Mouse (Mus musculus) limb, embryonic 11.5 days (tissue): ENCODE data around the gene Hils1. TPM values are rescaled to one million over a fixed set of nuclear protein-coding genes. Genes with fewer than 3 reads are reported as not detected.
A peak's percentile ranks its signal among the peaks of the same experiment; 100 is the strongest.

Experiments used
- ATAC-seq: fragments of 200-750 bp; cut with Nextera tagmentation; 2 replicates; pipeline ENCODE4 v1.8.0; 2017; ENCODE audit warnings: low read depth; ENCODE audit not compliant: insufficient number of reproducible peaks, low FRiP score, low TSS enrichment
- DNase-seq: peaks from one replicate; pipeline ENCODE4 v3.0.0-alpha.2; 2015; ENCODE audit warnings: low spot score
- H3K27ac ChIP-seq: fragments of 300-500 bp; sonication (generic); replicated peaks from 2 replicates; pipeline ENCODE4 v1.5.1; 2014; ENCODE audit warnings: low read depth, mild to moderate bottlenecking, low read length
- H3K27me3 ChIP-seq: fragments of 300-500 bp; sonication (generic); 2 replicates; pipeline ENCODE4 v1.6.1; 2014; ENCODE audit warnings: mild to moderate bottlenecking, low read length, mixed read lengths; ENCODE audit not compliant: control insufficient read depth, insufficient read depth
- H3K36me3 ChIP-seq: fragments of 300-500 bp; sonication (generic); 2 replicates; pipeline ENCODE4 v1.6.1; 2014; ENCODE audit warnings: mild to moderate bottlenecking, low read length, moderate library complexity, mixed read lengths; ENCODE audit not compliant: control insufficient read depth, insufficient read depth
- H3K4me1 ChIP-seq: fragments of 300-500 bp; sonication (generic); 2 replicates; pipeline ENCODE4 v1.6.1; 2014; ENCODE audit warnings: low read length, mixed read lengths; ENCODE audit not compliant: control insufficient read depth, insufficient read depth
- H3K4me2 ChIP-seq: fragments of 300-500 bp; sonication (generic); 2 replicates; pipeline ENCODE4 v1.6.1; 2014; ENCODE audit warnings: low read depth, mild to moderate bottlenecking, moderate library complexity; ENCODE audit not compliant: severe bottlenecking
- H3K4me3 ChIP-seq: fragments of 300-500 bp; sonication (generic); 2 replicates; pipeline ENCODE4 v1.5.1; 2014; ENCODE audit warnings: low read depth, low read length
- H3K9ac ChIP-seq: fragments of 300-500 bp; sonication (generic); 2 replicates; pipeline ENCODE4 v1.6.1; 2014; ENCODE audit warnings: mild to moderate bottlenecking, low read length
- H3K9me3 ChIP-seq: fragments of 300-500 bp; sonication (generic); 2 replicates; pipeline ENCODE4 v1.6.1; 2016; ENCODE audit warnings: low read length; ENCODE audit not compliant: control insufficient read depth
- WGBS: fragments of 180-500 bp; shearing (Covaris S2); extraction: QIAGEN DNeasy Blood & Tissue Kit; methylation state at CpG from one replicate; pipeline ENCODE4 v1.1.7; 2014; 5-methylcytosine and 5-hydroxymethylcytosine counted together
- polyA plus RNA-seq: library from polyadenylated mRNA; unstranded; fragments of >200 nt; fragmentation: Nextera tagmentation; extraction: Ambion mirVana; gene quantifications from 2 replicates; pipeline ENCODE4 v1.2.1, GENCODE M21; 2014

The Hils1 gene
- polyA plus RNA-seq, 1 experiment from 2014 or later, result not detected

DNA sequence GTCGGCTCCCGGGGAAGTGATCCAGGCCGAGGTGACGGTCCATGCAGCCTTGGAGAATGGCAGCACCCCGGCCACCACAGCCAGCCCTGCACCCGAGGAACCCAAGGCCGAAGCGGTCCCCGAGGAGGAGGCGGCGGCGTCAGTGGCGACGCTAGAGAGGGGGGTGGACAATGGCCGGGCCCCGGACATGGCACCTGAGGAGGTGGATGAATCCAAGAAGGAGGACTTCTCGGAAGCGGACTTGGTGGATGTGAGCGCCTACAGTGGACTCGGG lies 25.0 kb downstream of the Hils1 start:
- under 1% methylated on average over 20 of the region's 20 CpGs for WGBS

GRCm38 (mm10) chr11:94992754-94993606 lies 25.6 kb downstream of the Hils1 start:
- H3K4me3 ChIP-seq, result peak overlapping the region; percentile 95
- peak; percentile 58 for DNase-seq
- H3K9me3 ChIP-seq, result no peaks in the 10 kb centered on the region
- H3K36me3 ChIP-seq, result peaks cover 15% of the 10 kb centered on the region
- H3K4me1 ChIP-seq, result peaks cover 55% of the 10 kb centered on the region
- no peak for ATAC-seq
- peak overlapping the region; percentile 96 for H3K4me2 ChIP-seq
- 2% methylated on average over 22 of the region's 22 CpGs for WGBS
- H3K9ac ChIP-seq, result peak overlapping the region; percentile 93
- H3K27me3 ChIP-seq, result no peaks in the 10 kb centered on the region
- no peak overlapping the region for H3K27ac ChIP-seq

More for the DNA sequence above, 25.0 kb downstream of the Hils1 start:
- H3K9ac ChIP-seq, result peak overlapping the region; percentile 93
- peak overlapping the region; percentile 95 for H3K4me3 ChIP-seq
- DNase-seq, result peak; percentile 29
- peak overlapping the region; percentile 96 for H3K4me2 ChIP-seq
- H3K36me3 ChIP-seq, result peaks cover 14% of the 10 kb centered on the region
- no peaks in the 10 kb centered on the region for H3K27me3 ChIP-seq
- H3K9me3 ChIP-seq, result no peaks in the 10 kb centered on the region
- ATAC-seq, result no peak
- H3K27ac ChIP-seq, result no peak overlapping the region; the same call in 1 of the 2 replicates
- H3K4me1 ChIP-seq, result peaks cover 55% of the 10 kb centered on the region

DNA sequence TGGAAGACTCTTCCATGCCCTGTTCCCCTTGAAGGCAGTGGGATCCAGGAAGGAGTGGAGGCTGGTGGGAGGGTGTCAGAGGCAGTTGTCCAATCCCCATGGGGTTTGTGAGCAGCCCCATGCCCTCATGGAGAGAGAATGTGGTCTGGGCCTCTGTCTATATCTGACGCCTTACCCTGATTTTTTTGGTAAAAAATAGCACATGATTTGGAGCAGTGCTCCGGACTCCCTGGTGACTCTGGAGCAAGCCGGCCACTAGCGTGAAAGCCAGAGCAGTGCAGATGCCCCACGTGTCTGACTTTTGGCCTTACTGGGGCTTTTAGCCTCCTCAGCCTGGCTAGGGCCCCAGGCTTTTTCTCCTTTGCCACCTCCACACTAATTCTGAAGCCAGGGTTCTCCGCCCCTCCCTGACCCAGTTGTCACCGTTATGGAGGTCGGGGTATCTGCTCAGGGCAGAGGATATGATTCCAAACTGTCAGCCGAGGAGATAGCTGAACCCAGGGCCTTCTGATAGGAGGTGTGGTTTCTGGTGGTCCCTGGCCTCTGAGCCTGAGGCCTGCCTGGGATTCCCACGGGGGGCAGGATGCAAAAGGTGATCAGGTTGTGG lies 26.9 kb downstream of the Hils1 start:
- 60% methylated on average over 10 of the region's 10 CpGs for WGBS
- peaks cover 19% of the 10 kb centered on the region for H3K36me3 ChIP-seq
- H3K4me2 ChIP-seq, result peak overlapping the region; percentile 96

GRCm38 (mm10) chr11:94994947-94995772 lies 27.8 kb downstream of the Hils1 start:
- WGBS, result 88% methylated on average over 11 of the region's 11 CpGs
- Histone ChIP-seq H3K27me3 (no peaks in the 10 kb centered on the region), H3K9me3 (no peaks in the 10 kb centered on the region), H3K4me1 (peaks cover 40% of the 10 kb centered on the region), H3K9ac (no peak overlapping the region), H3K4me2 (peak overlapping the region; percentile 96), H3K27ac (no peak overlapping the region), H3K4me3 (0 out of 2 replicates have a peak overlapping the region, but pooled peaks have one; percentile 95), H3K36me3 (peaks cover 23% of the 10 kb centered on the region)
- DNase-seq (no peak), ATAC-seq (no peak)

More for the DNA sequence above, 26.9 kb downstream of the Hils1 start:
- H3K4me3 ChIP-seq, result peak overlapping the region; percentile 95; the same call in 1 of the 2 replicates
- ATAC-seq (no peak), DNase-seq (no peak)
- peaks cover 44% of the 10 kb centered on the region for H3K4me1 ChIP-seq
- no peaks in the 10 kb centered on the region for H3K27me3 ChIP-seq
- peak overlapping the region; percentile 23 for H3K9ac ChIP-seq
- H3K9me3 ChIP-seq, result no peaks in the 10 kb centered on the region
- peak overlapping the region; percentile 30; the same call in 1 of the 2 replicates for H3K27ac ChIP-seq

- no peak overlapping the region for H3K4me2 ChIP-seq
- no peak overlapping the region for H3K27ac ChIP-seq
- H3K36me3 ChIP-seq, result peaks cover 30% of the 10 kb centered on the region
- no peak overlapping the region for H3K9ac ChIP-seq
- 88% methylated on average over 8 of the region's 8 CpGs for WGBS
- H3K27me3 ChIP-seq, result no peaks in the 10 kb centered on the region
- H3K9me3 ChIP-seq, result no peaks in the 10 kb centered on the region
- H3K4me3 ChIP-seq, result no peak overlapping the region
- H3K4me1 ChIP-seq, result peaks cover 43% of the 10 kb centered on the region
- ATAC-seq (no peak), DNase-seq (no peak)
Observed at GRCm38 (mm10) chr11:94996101-94996500, 28.7 kb downstream of the Hils1 start.

DNA sequence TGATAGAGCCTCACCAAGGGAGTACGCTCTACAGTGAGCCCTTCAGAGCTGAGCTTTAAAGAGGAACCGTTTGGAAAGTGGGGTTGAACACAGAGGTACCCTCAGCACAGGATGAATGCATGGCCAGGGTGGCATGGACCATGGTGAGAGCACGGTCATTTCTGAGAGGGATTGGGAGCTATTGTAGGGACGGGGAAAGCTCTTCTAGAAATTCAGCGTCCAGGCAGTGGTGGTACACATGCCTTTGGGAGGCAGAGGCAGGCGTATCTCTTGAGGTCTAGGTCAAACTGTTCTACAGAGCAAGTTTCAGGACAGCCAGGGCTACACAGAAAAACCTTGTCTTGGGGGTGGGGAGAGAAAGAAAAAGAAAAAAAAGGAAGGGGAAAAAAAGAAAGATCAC lies 29.6 kb downstream of the Hils1 start:
- Histone ChIP-seq H3K27ac (no peak overlapping the region), H3K9ac (no peak overlapping the region), H3K4me2 (no peak overlapping the region), H3K4me1 (peaks cover 43% of the 10 kb centered on the region), H3K27me3 (no peaks in the 10 kb centered on the region), H3K9me3 (no peaks in the 10 kb centered on the region), H3K4me3 (no peak overlapping the region), H3K36me3 (peaks cover 36% of the 10 kb centered on the region)
- DNase-seq (no peak), ATAC-seq (no peak)
- 93% methylated on average over 6 of the region's 6 CpGs for WGBS

GRCm38 (mm10) chr11:94997596-94997995 lies 30.2 kb downstream of the Hils1 start:
- ATAC-seq (no peak), DNase-seq (no peak)
- WGBS, result 67% methylated on average over 5 of the region's 5 CpGs
- no peak overlapping the region for H3K4me3 ChIP-seq
- peaks cover 42% of the 10 kb centered on the region for H3K36me3 ChIP-seq
- H3K9me3 ChIP-seq, result no peaks in the 10 kb centered on the region
- H3K9ac ChIP-seq, result no peak overlapping the region
- H3K27ac ChIP-seq, result no peak overlapping the region
- H3K27me3 ChIP-seq, result no peaks in the 10 kb centered on the region
- no peak overlapping the region for H3K4me2 ChIP-seq
- peaks cover 38% of the 10 kb centered on the region for H3K4me1 ChIP-seq

GRCm38 (mm10) chr11:94998041-94998531 lies 30.7 kb downstream of the Hils1 start:
- DNase-seq, result no peak
- Histone ChIP-seq H3K36me3 (peaks cover 44% of the 10 kb centered on the region), H3K9me3 (no peaks in the 10 kb centered on the region), H3K27ac (no peak overlapping the region), H3K9ac (no peak overlapping the region), H3K4me3 (peak overlapping the region; percentile 3; the same call in 1 of the 2 replicates), H3K4me2 (0 out of 2 replicates have a peak overlapping the region, but pooled peaks have one; percentile 7), H3K27me3 (no peaks in the 10 kb centered on the region), H3K4me1 (peaks cover 33% of the 10 kb centered on the region)
- no peak for ATAC-seq
- WGBS, result 91% methylated on average over 16 of the region's 16 CpGs
